Mouse (Mus musculus) monocyte, adult 5-6 weeks (primary cell): ENCODE results near the gene Myrip. TPM values are rescaled to one million over a fixed set of nuclear protein-coding genes. Genes with fewer than 3 reads are reported as not detected.
"Not testable (repeated sequence)": the region's sequence is repeated elsewhere in the genome, so short reads cannot be mapped to it uniquely, and the experiment has no call there.

Source experiments
- ATAC-seq: fragments of 153-309, 156-312 bp; replicated peaks from 2 replicates; pipeline ENCODE4 v1.8.0; 2017; ENCODE audit warnings: mild to moderate bottlenecking; ENCODE audit not compliant: low TSS enrichment, insufficient number of reproducible peaks, severe bottlenecking, poor library complexity, low FRiP score
- total RNA-seq: library from RNA; stranded (forward); fragments of 200-1000, 200-491, 200-594 nt; gene quantifications from 3 replicates; pipeline ENCODE4 v1.2.3, GENCODE M21; 2017

Gene Myrip
- total RNA-seq, 1 experiment from 2014 or later, result not detected

- ATAC-seq, result no peak
These were observed 19.3 kb downstream of the Myrip start for GRCm38 (mm10) chr9:120320573-120320972.

GRCm38 (mm10) chr9:120322702-120323426 is 21.6 kb downstream of the Myrip start:
- no peak for ATAC-seq

- ATAC-seq, result not testable (repeated sequence)
These were observed 29.7 kb downstream of the Myrip start for GRCm38 (mm10) chr9:120331048-120331447.

- ATAC-seq, result no peak
These were observed 36.9 kb downstream of the Myrip start for GRCm38 (mm10) chr9:120338172-120338571.

GRCm38 (mm10) chr9:120339975-120340695 is 38.8 kb downstream of the Myrip start:
- ATAC-seq, result peak; percentile 76

GRCm38 (mm10) chr9:120343123-120343790 is 41.9 kb downstream of the Myrip start:
- no peak for ATAC-seq

GRCm38 (mm10) chr9:120345651-120346151 is 44.4 kb downstream of the Myrip start:
- ATAC-seq, result no peak

- ATAC-seq, result no peak
These were observed 47.8 kb downstream of the Myrip start for GRCm38 (mm10) chr9:120349145-120349544.

- ATAC-seq, result no peak
These were observed 49.0 kb downstream of the Myrip start for GRCm38 (mm10) chr9:120350346-120350745.

- ATAC-seq, result no peak
These were observed 49.7 kb downstream of the Myrip start for GRCm38 (mm10) chr9:120351061-120351460.

- ATAC-seq, result no peak
These were observed 50.2 kb downstream of the Myrip start for GRCm38 (mm10) chr9:120351474-120351873.

- no peak for ATAC-seq
These were observed 51.7 kb downstream of the Myrip start for GRCm38 (mm10) chr9:120353036-120353435.

- ATAC-seq, result no peak
These were observed 52.7 kb downstream of the Myrip start for GRCm38 (mm10) chr9:120353967-120354366.

- ATAC-seq, result no peak
These were observed 53.4 kb downstream of the Myrip start for GRCm38 (mm10) chr9:120354550-120355345.

- ATAC-seq, result no peak
These were observed 55.2 kb downstream of the Myrip start for GRCm38 (mm10) chr9:120356490-120356889.

GRCm38 (mm10) chr9:120358060-120358459 is 56.7 kb downstream of the Myrip start:
- no peak for ATAC-seq

GRCm38 (mm10) chr9:120360397-120361177 is 59.3 kb downstream of the Myrip start:
- ATAC-seq, result no peak

- ATAC-seq, result no peak
These were observed 60.3 kb downstream of the Myrip start for GRCm38 (mm10) chr9:120361656-120362055.
